Mouse (Mus musculus) hindbrain, embryonic 14.5 days (tissue): ENCODE measurements around the gene Cdk14. TPM values are rescaled to one million over a fixed set of nuclear protein-coding genes. Genes with fewer than 3 reads are reported as not detected.

Experiments
- ATAC-seq: fragments of 200-750 bp; cut with Nextera tagmentation; 2 replicates; pipeline ENCODE4 v1.8.0; 2017; ENCODE audit warnings: moderate number of reproducible peaks, mild to moderate bottlenecking, moderate TSS enrichment, moderate library complexity; ENCODE audit not compliant: low FRiP score
- DNase-seq: peaks from one replicate; pipeline ENCODE4 v3.0.0-alpha.2; 2015; ENCODE audit warnings: low spot score
- H3K27ac ChIP-seq: fragments of 300-500 bp; sonication (generic); 2 replicates; pipeline ENCODE4 v1.5.1; 2014; ENCODE audit warnings: mild to moderate bottlenecking, moderate library complexity
- H3K27me3 ChIP-seq: fragments of 300-500 bp; sonication (generic); 2 replicates; pipeline ENCODE4 v1.6.1; 2014; ENCODE audit warnings: mild to moderate bottlenecking, low read length, mixed read lengths; ENCODE audit not compliant: control insufficient read depth, insufficient read depth
- H3K36me3 ChIP-seq: fragments of 300-500 bp; sonication (generic); replicated peaks from 2 replicates; pipeline ENCODE4 v1.6.1; 2014; ENCODE audit not compliant: control insufficient read depth, insufficient read depth
- H3K4me1 ChIP-seq: fragments of 300-500 bp; sonication (generic); replicated peaks from 2 replicates; pipeline ENCODE4 v1.6.1; 2014; ENCODE audit warnings: antibody characterized with exemption, low read length, mixed read lengths; ENCODE audit not compliant: control insufficient read depth, insufficient read depth
- H3K4me2 ChIP-seq: fragments of 300-500 bp; sonication (generic); replicated peaks from 2 replicates; pipeline ENCODE4 v1.6.1; 2014; ENCODE audit warnings: mild to moderate bottlenecking, moderate library complexity
- H3K4me3 ChIP-seq: fragments of 300-500 bp; sonication (generic); replicated peaks from 2 replicates; pipeline ENCODE4 v1.5.1; 2014; ENCODE audit warnings: mild to moderate bottlenecking, low read length
- H3K9ac ChIP-seq: fragments of 300-500 bp; sonication (generic); 2 replicates; pipeline ENCODE4 v1.6.1; 2014
- H3K9me3 ChIP-seq: fragments of 300-500 bp; sonication (generic); 2 replicates; pipeline ENCODE4 v1.6.1; 2016; ENCODE audit warnings: low read length; ENCODE audit not compliant: control insufficient read depth
- WGBS: fragments of 180-500 bp; shearing (Covaris S2); extraction: QIAGEN DNeasy Blood & Tissue Kit; methylation state at CpG from one replicate; pipeline ENCODE4 v1.1.7; 2014; 5-methylcytosine and 5-hydroxymethylcytosine counted together
- polyA plus RNA-seq: library from polyadenylated mRNA; unstranded; fragments of >200 nt; fragmentation: Nextera tagmentation; extraction: Ambion mirVana; gene quantifications from 2 replicates; pipeline ENCODE4 v1.2.1, GENCODE M21; 2014

Gene Cdk14
- polyA plus RNA-seq, 1 experiment from 2014 or later, result 55.6 TPM

- H3K27ac ChIP-seq, result no peak overlapping the region
- H3K4me1 ChIP-seq, result peaks cover 8% of the 10 kb centered on the region
- ATAC-seq (no peak), DNase-seq (no peak)
- no peaks in the 10 kb centered on the region for H3K9me3 ChIP-seq
- H3K4me3 ChIP-seq, result no peak overlapping the region
- no peaks in the 10 kb centered on the region for H3K27me3 ChIP-seq
- no peak overlapping the region for H3K9ac ChIP-seq
- 91% methylated on average over 4 of the region's 4 CpGs for WGBS
- no peaks in the 10 kb centered on the region for H3K36me3 ChIP-seq
- no peak overlapping the region for H3K4me2 ChIP-seq
Observed at GRCm38 (mm10) chr5:5370322-5371082, 49.6 kb downstream of the Cdk14 start.

DNA sequence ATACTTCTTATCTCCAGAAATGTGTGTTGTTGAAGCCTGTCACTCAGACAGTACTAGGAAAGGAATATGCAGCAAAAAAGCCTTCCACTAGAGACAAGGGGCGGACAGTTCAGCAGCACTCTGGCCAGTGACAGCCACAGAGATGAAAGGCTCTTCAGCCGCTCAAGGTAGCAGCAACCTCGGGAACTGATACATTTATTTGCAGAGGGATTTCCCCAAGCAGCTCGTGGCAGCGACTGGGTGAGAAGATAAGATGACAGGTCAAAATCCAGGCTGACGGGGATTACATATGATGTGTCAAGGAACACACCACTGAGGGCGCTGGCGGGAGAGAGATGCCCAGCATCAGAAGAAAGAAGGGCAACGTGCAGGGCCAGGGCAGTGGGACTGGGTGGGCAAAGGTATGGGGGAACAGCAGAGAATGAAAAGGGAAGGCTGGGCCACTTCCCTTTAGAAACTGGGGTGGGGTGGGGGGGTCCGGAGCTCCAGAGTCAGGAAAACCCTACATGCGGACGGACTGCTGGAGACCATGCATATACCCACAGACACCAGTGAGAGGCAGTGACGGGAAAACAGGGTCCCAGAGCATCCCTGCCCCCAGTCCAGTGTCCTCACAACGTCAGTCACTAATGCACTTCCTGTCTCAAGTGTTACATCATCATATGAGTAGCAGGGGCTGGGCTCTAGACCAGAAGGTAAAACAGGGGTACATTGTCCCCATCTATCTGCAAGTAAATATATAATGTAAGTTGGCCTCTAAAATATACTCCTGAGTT lies 51.5 kb downstream of the Cdk14 start:
- Histone ChIP-seq H3K4me3 (no peak overlapping the region), H3K4me2 (no peak overlapping the region), H3K4me1 (peaks cover 8% of the 10 kb centered on the region), H3K9me3 (no peaks in the 10 kb centered on the region), H3K27ac (no peak overlapping the region), H3K9ac (no peak overlapping the region), H3K27me3 (no peaks in the 10 kb centered on the region), H3K36me3 (no peaks in the 10 kb centered on the region)
- WGBS, result 83% methylated on average over 14 of the region's 14 CpGs
- DNase-seq, result no peak
- no peak for ATAC-seq

GRCm38 (mm10) chr5:5367550-5367949 lies 52.6 kb downstream of the Cdk14 start:
- WGBS, result 88% methylated on average over 8 of the region's 8 CpGs
- Histone ChIP-seq H3K27me3 (no peaks in the 10 kb centered on the region), H3K9me3 (no peaks in the 10 kb centered on the region), H3K27ac (no peak overlapping the region), H3K36me3 (no peaks in the 10 kb centered on the region), H3K4me1 (peaks cover 2% of the 10 kb centered on the region), H3K4me2 (no peak overlapping the region), H3K4me3 (no peak overlapping the region), H3K9ac (no peak overlapping the region)
- no peak for ATAC-seq
- no peak for DNase-seq

DNA sequence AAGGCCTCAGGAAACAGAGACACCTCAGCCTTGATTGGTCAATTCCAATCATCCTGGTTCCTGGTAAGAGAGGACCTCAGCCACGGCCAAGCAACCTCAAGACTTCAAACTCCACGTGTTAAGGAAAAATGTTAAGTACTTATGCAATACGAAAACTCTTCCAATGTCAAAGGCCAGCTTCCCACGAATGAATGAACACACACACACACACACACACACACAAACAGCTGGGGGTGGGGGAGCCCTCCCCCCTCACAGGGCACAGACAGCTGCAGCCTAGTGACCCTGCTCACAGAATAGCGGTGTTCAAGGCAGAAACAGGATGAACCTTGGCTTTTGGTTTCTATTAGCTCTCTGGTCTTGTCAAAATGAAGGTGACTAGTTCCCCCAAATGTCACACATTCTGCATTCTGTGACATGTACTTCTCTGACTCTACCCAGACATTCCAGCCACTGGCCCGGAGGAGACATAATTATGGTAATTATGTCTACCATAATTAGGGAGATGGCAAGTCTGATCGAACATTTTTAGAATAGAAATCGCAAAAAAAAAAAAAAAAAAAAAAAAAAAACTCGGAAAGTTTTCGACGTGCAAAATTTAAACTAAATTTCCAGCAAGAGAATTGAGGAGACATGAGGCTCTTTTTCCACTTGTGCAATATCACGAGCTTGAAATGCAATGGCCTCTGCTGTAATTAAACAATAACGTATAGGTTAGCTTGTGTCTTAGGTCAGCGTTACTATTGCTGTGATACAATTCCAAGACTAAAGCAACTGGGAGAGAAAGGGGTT lies 54.6 kb downstream of the Cdk14 start:
- Histone ChIP-seq H3K36me3 (no peaks in the 10 kb centered on the region), H3K4me1 (peaks cover 6% of the 10 kb centered on the region; the same call in 1 of the 2 replicates), H3K27me3 (no peaks in the 10 kb centered on the region), H3K4me3 (no peak overlapping the region), H3K9ac (no peak overlapping the region), H3K9me3 (no peaks in the 10 kb centered on the region), H3K4me2 (no peak overlapping the region), H3K27ac (no peak overlapping the region)
- no peak for DNase-seq
- 80% methylated on average over 14 of the region's 14 CpGs for WGBS
- ATAC-seq, result no peak

DNA sequence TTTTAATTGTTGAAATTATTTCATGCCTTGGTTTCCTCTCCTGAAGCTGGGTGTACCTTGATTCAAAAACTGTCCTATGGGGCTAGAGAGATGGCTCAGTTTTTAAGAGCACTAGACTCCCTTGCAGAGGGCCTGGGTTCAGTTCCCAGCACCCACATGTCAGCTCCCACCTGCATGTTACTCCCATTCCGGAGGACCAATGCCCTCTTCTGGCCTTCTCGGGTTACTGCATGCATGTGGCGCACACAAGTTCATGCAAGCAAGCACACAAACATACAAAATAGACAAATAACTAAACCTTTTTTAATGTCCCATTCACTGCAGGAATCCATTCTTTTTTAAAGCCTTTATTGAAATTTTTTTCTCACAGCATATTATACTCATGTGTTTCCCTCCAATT lies 58.4 kb downstream of the Cdk14 start:
- Histone ChIP-seq H3K27ac (no peak overlapping the region), H3K9me3 (no peaks in the 10 kb centered on the region), H3K36me3 (no peaks in the 10 kb centered on the region), H3K9ac (no peak overlapping the region), H3K27me3 (no peaks in the 10 kb centered on the region), H3K4me2 (no peak overlapping the region), H3K4me1 (peaks cover 6% of the 10 kb centered on the region; the same call in 1 of the 2 replicates), H3K4me3 (no peak overlapping the region)
- WGBS, result 100% methylated on average over 3 of the region's 3 CpGs
- no peak for DNase-seq
- ATAC-seq, result no peak

DNA sequence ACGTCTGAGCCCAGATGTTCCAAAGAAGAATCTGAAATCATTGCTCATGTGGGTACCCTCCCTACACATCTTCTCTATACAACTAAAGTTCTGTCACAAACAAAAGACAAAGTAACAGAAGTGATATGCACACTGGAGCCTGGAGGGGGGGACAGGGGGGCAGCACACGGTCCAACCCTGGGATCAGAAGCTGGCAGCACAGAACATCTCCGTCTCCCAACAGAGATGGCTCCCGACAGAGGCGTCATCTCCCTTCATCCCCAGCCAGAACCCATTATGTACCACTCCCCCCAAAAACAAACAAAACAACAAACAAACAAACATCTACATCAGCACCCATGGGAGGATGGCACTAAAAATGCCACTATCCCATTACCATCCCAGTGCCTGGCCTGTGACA lies 59.8 kb downstream of the Cdk14 start:
- Histone ChIP-seq H3K4me3 (no peak overlapping the region), H3K27me3 (no peaks in the 10 kb centered on the region), H3K9me3 (no peaks in the 10 kb centered on the region), H3K9ac (no peak overlapping the region), H3K4me2 (no peak overlapping the region), H3K27ac (no peak overlapping the region), H3K4me1 (peaks cover 6% of the 10 kb centered on the region; the same call in 1 of the 2 replicates), H3K36me3 (no peaks in the 10 kb centered on the region)
- no peak for ATAC-seq
- WGBS, result 85% methylated on average over 5 of the region's 5 CpGs
- DNase-seq, result no peak

DNA sequence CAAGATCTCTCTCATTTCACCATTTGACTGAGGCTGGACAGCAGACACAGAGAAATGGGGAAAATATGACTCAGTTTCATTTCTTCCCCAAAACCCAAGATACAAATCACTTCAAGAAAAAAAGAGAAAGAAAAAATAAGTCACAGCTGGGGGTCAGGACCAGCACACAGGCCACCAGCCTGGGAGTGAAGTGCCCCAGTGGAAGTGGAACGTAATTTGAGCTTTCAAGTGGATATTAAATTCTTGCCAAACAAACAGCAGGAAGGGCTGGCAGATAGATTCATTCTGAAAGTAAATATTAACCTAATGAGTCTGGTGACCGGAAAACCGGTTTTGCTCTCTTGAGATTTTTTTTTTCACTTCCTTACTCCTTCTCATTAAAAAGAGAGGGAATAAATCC lies 60.2 kb downstream of the Cdk14 start:
- no peak for ATAC-seq
- Histone ChIP-seq H3K27ac (no peak overlapping the region), H3K4me2 (no peak overlapping the region), H3K4me3 (no peak overlapping the region), H3K4me1 (peaks cover 6% of the 10 kb centered on the region; the same call in 1 of the 2 replicates), H3K9ac (no peak overlapping the region), H3K36me3 (no peaks in the 10 kb centered on the region), H3K9me3 (no peaks in the 10 kb centered on the region), H3K27me3 (no peaks in the 10 kb centered on the region)
- no peak for DNase-seq
- 65% methylated on average over 3 of the region's 3 CpGs for WGBS

- WGBS, result 96% methylated on average over 5 of the region's 5 CpGs
- no peaks in the 10 kb centered on the region for H3K36me3 ChIP-seq
- no peak overlapping the region for H3K27ac ChIP-seq
- no peak overlapping the region for H3K4me3 ChIP-seq
- no peak overlapping the region for H3K4me2 ChIP-seq
- DNase-seq (no peak), ATAC-seq (no peak)
- H3K9ac ChIP-seq, result no peak overlapping the region
- H3K4me1 ChIP-seq, result peaks cover 6% of the 10 kb centered on the region; the same call in 1 of the 2 replicates
- no peaks in the 10 kb centered on the region for H3K9me3 ChIP-seq
- H3K27me3 ChIP-seq, result no peaks in the 10 kb centered on the region
Observed at GRCm38 (mm10) chr5:5359370-5359769, 60.7 kb downstream of the Cdk14 start.
